8 mouse cellular contexts compared by ENCODE assay signal in genomic region chr10:80854913-80855748, GRCm38 (mm10). TPM values are rescaled to one million over a fixed set of nuclear protein-coding genes. Genes with fewer than 3 reads are reported as not detected.
DNase-seq lines count a peak whose midpoint lies in the region; ATAC-seq and TF ChIP-seq lines count a peak whose summit lies in the region.

TSS of gene Lsm7 (minus strand) at chr10:80855209.
TSS of gene Sppl2b (plus strand) at chr10:80855275.

- peak within 1 kb of the TSS; percentile 90 to 98 for H3K4me3 ChIP-seq in MEL (ENCODE audit: control insufficient read depth in 1 of 2, insufficient read depth in 1 of 2, low read depth in 2 of 2, low read length in 2 of 2)
- peak within 1 kb of the TSS; percentile 95 for H3K4me3 ChIP-seq in cerebellum, adult 2 months (replicated peaks; ENCODE audit: insufficient read depth, low read depth, low read length)
- H3K4me3 ChIP-seq in lung, embryonic 16.5 days (ENCODE audit: low read length) = peak within 1 kb of the TSS; percentile 94

- peak within 1 kb of the TSS; percentile 84 for H3K27ac ChIP-seq in MEL (ENCODE audit: control insufficient read depth, low read depth, low read length)
- H3K27ac ChIP-seq in cerebellum, adult 2 months (ENCODE audit: insufficient read depth, low read length) = peak within 1 kb of the TSS; percentile 31
- peak within 1 kb of the TSS; percentile 25 for H3K27ac ChIP-seq in lung, embryonic 16.5 days (ENCODE audit: low read length)

- WGBS in cerebellum, adult 2 months = under 1% methylated on average over 80 of the region's 81 CpGs
- WGBS in lung, embryonic 16.5 days = under 1% methylated on average over 76 of the region's 81 CpGs

- no peaks in the 10 kb centered on the region for H3K27me3 ChIP-seq in MEL (ENCODE audit: control insufficient read depth in 1 of 2, insufficient read depth in 2 of 2, low read length in 2 of 2)
- H3K27me3 ChIP-seq in cerebellum, adult 2 months (ENCODE audit: control insufficient read depth, insufficient read depth, low read length) = no peaks in the 10 kb centered on the region
- H3K27me3 ChIP-seq in lung, embryonic 16.5 days (ENCODE audit: control insufficient read depth, insufficient read depth, low read depth, low read length) = no peaks in the 10 kb centered on the region

- H3K9ac ChIP-seq in MEL (ENCODE audit: control insufficient read depth, low read depth, low read length, poor library complexity, severe bottlenecking) = peak within 1 kb of the TSS; percentile 98
- peak within 1 kb of the TSS; percentile 92 for H3K9ac ChIP-seq in lung, embryonic 16.5 days (ENCODE audit: low read length)

- TF ChIP-seq RAD21 in MEL (IDR thresholded peaks at IDR 0.05; ENCODE audit: low read depth, low read length) = no peak

- ATAC-seq in hematopoietic stem cell, adult 5-6 weeks (replicated peaks in 1 of 2; ENCODE audit: insufficient read depth in 1 of 2, low FRiP score in 2 of 2, low TSS enrichment in 1 of 2, low read depth in 1 of 2, poor library complexity in 2 of 2, severe bottlenecking in 2 of 2) = peak; percentile 65 to 66
- ATAC-seq in lung, embryonic 16.5 days (ENCODE audit: low read depth) = peak; percentile 88

- peak; percentile 86 to 91 for TF ChIP-seq POLR2A in MEL (IDR thresholded peaks at IDR 0.05; ENCODE audit: control insufficient read depth in 1 of 2, insufficient read depth in 1 of 2, low read depth in 1 of 2, low read length in 2 of 2, poor library complexity in 1 of 2)
- TF ChIP-seq POLR2A in cerebellum, adult 2 months (IDR thresholded peaks at IDR 0.05; ENCODE audit: borderline replicate concordance, insufficient read depth, low read length) = peak; percentile 86

- H3K79me2 ChIP-seq in MEL (ENCODE audit: control insufficient read depth, insufficient read depth, low read length, poor library complexity) = peaks cover 64% of the 10 kb centered on the region

- 0 out of 4 replicates have a peak, but pooled peaks of 1 of the 2 experiments have one; percentile 5 for TF ChIP-seq EP300 in MEL (IDR thresholded peaks at IDR 0.05; ENCODE audit: low read depth in 1 of 2, low read length in 2 of 2)

- H3K36me3 ChIP-seq in MEL (ENCODE audit: control insufficient read depth in 1 of 2, insufficient read depth in 2 of 2, low read length in 2 of 2) = peaks cover 2 to 31% of the 10 kb centered on the region in 2 experiments; a peak in 2 of 4 replicates
- peaks cover 12% of the 10 kb centered on the region for H3K36me3 ChIP-seq in lung, embryonic 16.5 days (ENCODE audit: control insufficient read depth, insufficient read depth, low read length)

- DNase-seq in MEL (ENCODE audit: low read depth, low spot score) = peak; percentile 97
- DNase-seq in cerebellum, adult 2 months = peak; percentile 96 to 99
- peak; percentile 96 for DNase-seq in forelimb bud, embryonic 11.5 days (ENCODE audit: low read depth, low spot score)
- DNase-seq in layer of hippocampus, adult 9-10 months (ENCODE audit: low spot score) = peak; percentile 91
- DNase-seq in ovary, postnatal 10 days (ENCODE audit: low spot score) = peak; percentile 99
- DNase-seq in thymus, postnatal 10 days (ENCODE audit: low spot score in 2 of 2) = peak; percentile 94 to 98

- H3K4me1 ChIP-seq in MEL (ENCODE audit: control insufficient read depth in 1 of 2, insufficient read depth in 2 of 2, low read length in 2 of 2) = peaks cover 19 to 43% of the 10 kb centered on the region in 2 experiments
- H3K4me1 ChIP-seq in cerebellum, adult 2 months (ENCODE audit: control insufficient read depth, insufficient read depth, low read length) = peaks cover 27% of the 10 kb centered on the region
- peaks cover 27% of the 10 kb centered on the region for H3K4me1 ChIP-seq in lung, embryonic 16.5 days (replicated peaks; ENCODE audit: control insufficient read depth, insufficient read depth, low read length)

- peak within 1 kb of the TSS; percentile 100 for H3K4me2 ChIP-seq in lung, embryonic 16.5 days (ENCODE audit: low read depth, low read length)

- no peak for TF ChIP-seq CTCF in MEL (IDR thresholded peaks at IDR 0.05 in 2 of 3, conservative IDR thresholded peaks at IDR 0.05 in 1 of 3; ENCODE audit: control insufficient read depth in 1 of 3, insufficient read depth in 1 of 3, low read depth in 2 of 3, low read length in 3 of 3, poor library complexity in 1 of 3, severe bottlenecking in 1 of 3)
- no peak for TF ChIP-seq CTCF in cerebellum, adult 2 months (IDR thresholded peaks at IDR 0.05; ENCODE audit: borderline replicate concordance, insufficient read depth, low read depth, low read length)

- H3K9me3 ChIP-seq in MEL (replicated peaks; ENCODE audit: insufficient read depth, low read length) = no peaks in the 10 kb centered on the region
- H3K9me3 ChIP-seq in lung, embryonic 16.5 days (ENCODE audit: control insufficient read depth, low read length) = no peaks in the 10 kb centered on the region

TF ChIP-seq in MEL, 35 proteins besides CTCF, POLR2A, EP300 and RAD21:
- peak; percentile 15; the same call in 1 of the 2 replicates for TF ChIP-seq CHD1 (IDR thresholded peaks at IDR 0.05; ENCODE audit: low read depth, low read length)
- peak; percentile 86 for TF ChIP-seq MAX (IDR thresholded peaks at IDR 0.05; ENCODE audit: low read length)
- no peak for TF ChIP-seq MEF2A (IDR thresholded peaks at IDR 0.05; ENCODE audit: extremely low read depth, insufficient replicate concordance, low read depth, low read length, poor library complexity, severe bottlenecking)
- peak; percentile 51; the same call in 1 of the 2 replicates for TF ChIP-seq ELF1 (IDR thresholded peaks at IDR 0.05; ENCODE audit: low read depth, low read length)
- peak; percentile 88 for TF ChIP-seq ZMIZ1 (IDR thresholded peaks at IDR 0.05; ENCODE audit: low read depth, low read length)
- TF ChIP-seq NELFE (IDR thresholded peaks at IDR 0.05; ENCODE audit: low read depth, low read length) = peak; percentile 95
- no peak for TF ChIP-seq POLR2AphosphoS5 (IDR thresholded peaks at IDR 0.05; ENCODE audit: borderline replicate concordance, low read depth, low read length)
- TF ChIP-seq POLR2AphosphoS2 (IDR thresholded peaks at IDR 0.05; ENCODE audit: low read length) = no peak; the same call in 1 of the 2 replicates
- no peak for TF ChIP-seq GABPA (IDR thresholded peaks at IDR 0.05; ENCODE audit: low read depth, low read length)
- TF ChIP-seq GATA1 (IDR thresholded peaks at IDR 0.05; ENCODE audit: low read depth, low read length) = no peak
- TF ChIP-seq USF2 (IDR thresholded peaks at IDR 0.05; ENCODE audit: borderline replicate concordance in 1 of 2, insufficient read depth in 1 of 2, low read depth in 1 of 2, low read length in 2 of 2) = no peak
- TF ChIP-seq E2F4 (IDR thresholded peaks at IDR 0.05; ENCODE audit: borderline replicate concordance, low read depth, low read length) = no peak
- TF ChIP-seq SIN3A (IDR thresholded peaks at IDR 0.05; ENCODE audit: low read length) = peak; percentile 93
- TF ChIP-seq CHD2 (IDR thresholded peaks at IDR 0.05; ENCODE audit: low read length) = no peak
- no peak; the same call in 1 of the 2 replicates for TF ChIP-seq USF1 (IDR thresholded peaks at IDR 0.05; ENCODE audit: low read depth, low read length)
- TF ChIP-seq MXI1 (IDR thresholded peaks at IDR 0.05; ENCODE audit: low read depth, low read length) = peak; percentile 97
- no peak for TF ChIP-seq MAFK (IDR thresholded peaks at IDR 0.05; ENCODE audit: borderline replicate concordance, low read depth, low read length)
- TF ChIP-seq MYC (IDR thresholded peaks at IDR 0.05; ENCODE audit: low read depth, low read length) = peak; percentile 95
- no peak for TF ChIP-seq UBTF (IDR thresholded peaks at IDR 0.05; ENCODE audit: borderline replicate concordance, insufficient read depth, low read depth, low read length)
- TF ChIP-seq TCF12 (IDR thresholded peaks at IDR 0.05; ENCODE audit: low read depth, low read length) = peak; percentile 47; the same call in 1 of the 2 replicates
- no peak for TF ChIP-seq ZNF384 (IDR thresholded peaks at IDR 0.05; ENCODE audit: low read depth, low read length)
- no peak; the same call in 1 of the 2 replicates for TF ChIP-seq MAZ (IDR thresholded peaks at IDR 0.05; ENCODE audit: low read depth, low read length)
- TF ChIP-seq HCFC1 (IDR thresholded peaks at IDR 0.05; ENCODE audit: low read depth, low read length) = peak; percentile 90
- peak; percentile 67; the same call in 1 of the 2 replicates for TF ChIP-seq TBP (IDR thresholded peaks at IDR 0.05; ENCODE audit: low read depth, low read length)
- no peak; the same call in 1 of the 2 replicates for TF ChIP-seq KAT2A (conservative IDR thresholded peaks at IDR 0.05; ENCODE audit: low read depth, low read length)
- peak; percentile 99 for TF ChIP-seq NRF1 (IDR thresholded peaks at IDR 0.05; ENCODE audit: insufficient read depth, low read depth, low read length, poor library complexity, severe bottlenecking)
- no peak for TF ChIP-seq RCOR1 (IDR thresholded peaks at IDR 0.05; ENCODE audit: low read depth, low read length)

RNA-seq across cellular contexts. Expression of gene Lsm7, which starts in this region (rescaled TPM):
- 616 and 637 TPM in 2 replicates for total RNA-seq in MEL (2012; rRNA removed)
- polyA plus RNA-seq in MEL (2012; ENCODE audit: insufficient read depth in 1 of 2, insufficient read length in 2 of 2, low read depth in 1 of 2, low replicate concordance in 2 of 2, missing spikeins in 1 of 2) = 100 to 1,000 TPM in 1 of 2 experiments, not detected in 1; 246 TPM
- 213 and 215 TPM in 2 replicates for polyA plus RNA-seq in cerebellum, adult 2 months (2012; rRNA removed)
- total RNA-seq in hematopoietic stem cell, adult 5-6 weeks (2017) = 202 and 278 TPM in 2 replicates
- polyA plus RNA-seq in lung, embryonic 16.5 days (2015; fragmentation: Nextera tagmentation; extraction: Ambion mirVana) = 193 and 234 TPM in 2 replicates

RNA-seq across cellular contexts. Expression of gene Sppl2b, which starts in this region (rescaled TPM):
- total RNA-seq in MEL (2012; rRNA removed) = 38.6 and 52.0 TPM in 2 replicates
- 10 to 100 TPM in 1 of 2 experiments, not detected in 1; 65.9 TPM for polyA plus RNA-seq in MEL (2012; ENCODE audit: insufficient read depth in 1 of 2, insufficient read length in 2 of 2, low read depth in 1 of 2, low replicate concordance in 2 of 2, missing spikeins in 1 of 2)
- polyA plus RNA-seq in cerebellum, adult 2 months (2012; rRNA removed) = 123 and 132 TPM in 2 replicates
- 14.1 and 30.1 TPM in 2 replicates for total RNA-seq in hematopoietic stem cell, adult 5-6 weeks (2017)
- polyA plus RNA-seq in lung, embryonic 16.5 days (2015; fragmentation: Nextera tagmentation; extraction: Ambion mirVana) = 43.0 and 43.2 TPM in 2 replicates

Comparison
In these comparisons a context has a peak if more than half of its experiments do, and no peak if none do; other contexts are left out.
1. Peak in every context shown above with its lines: DNase-seq, ATAC-seq, H3K4me3 ChIP-seq and H3K27ac ChIP-seq.
2. H3K27ac ChIP-seq: peak in every context shown above with its lines; median percentile 84 in MEL; 31 in cerebellum, adult 2 months; 25 in lung, embryonic 16.5 days.